Mouse (Mus musculus): ENCODE data around the gene Arcn1. TPM values are rescaled to one million over a fixed set of nuclear protein-coding genes. Genes with fewer than 3 reads are reported as not detected.

Arcn1 gene
- polyA plus RNA-seq, 1 experiment from 2014 or later = 92.8 TPM

DNA sequence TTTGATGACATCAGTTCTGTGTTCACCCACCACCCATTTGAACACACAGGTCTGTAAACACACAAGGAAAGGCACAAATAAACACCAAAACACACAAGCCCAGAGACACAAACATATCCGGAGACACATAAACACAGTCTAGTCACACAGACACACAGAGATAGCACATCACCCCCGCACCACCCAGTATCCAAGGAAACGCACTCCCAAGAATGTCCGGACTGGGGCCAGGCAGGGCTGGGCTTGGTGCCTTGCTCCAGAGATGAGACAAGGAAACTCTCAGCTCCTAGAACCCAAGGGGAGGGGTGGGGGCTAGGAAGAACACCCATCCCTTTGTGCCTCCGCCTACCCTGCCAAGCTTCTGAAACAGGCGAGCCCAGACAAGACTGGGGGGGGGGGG lies 43.4 kb downstream of the Arcn1 start:
- no peak overlapping the region for H3K4me3 ChIP-seq (ENCODE audit: low read depth, low read length)
- no peak overlapping the region for H3K4me2 ChIP-seq (ENCODE audit: low read depth, low read length)
- no peak overlapping the region for H3K27ac ChIP-seq (ENCODE audit: low read length)
- H3K9ac ChIP-seq (ENCODE audit: low read depth, low read length) = no peak overlapping the region
- 62% methylated on average over 6 of the region's 6 CpGs for WGBS (ENCODE audit: insufficient replicate concordance)
- no peaks in the 10 kb centered on the region for H3K9me3 ChIP-seq (replicated peaks; ENCODE audit: control insufficient read depth, low read length)
- H3K27me3 ChIP-seq (ENCODE audit: control insufficient read depth, insufficient read depth, low read depth, low read length) = no peaks in the 10 kb centered on the region; the same call in 1 of the 2 replicates
- ATAC-seq (ENCODE audit: low read depth) = no peak
- H3K36me3 ChIP-seq (ENCODE audit: control insufficient read depth, insufficient read depth) = no peaks in the 10 kb centered on the region
- peaks cover 10% of the 10 kb centered on the region for H3K4me1 ChIP-seq (ENCODE audit: control insufficient read depth, low read depth, low read length)

DNA sequence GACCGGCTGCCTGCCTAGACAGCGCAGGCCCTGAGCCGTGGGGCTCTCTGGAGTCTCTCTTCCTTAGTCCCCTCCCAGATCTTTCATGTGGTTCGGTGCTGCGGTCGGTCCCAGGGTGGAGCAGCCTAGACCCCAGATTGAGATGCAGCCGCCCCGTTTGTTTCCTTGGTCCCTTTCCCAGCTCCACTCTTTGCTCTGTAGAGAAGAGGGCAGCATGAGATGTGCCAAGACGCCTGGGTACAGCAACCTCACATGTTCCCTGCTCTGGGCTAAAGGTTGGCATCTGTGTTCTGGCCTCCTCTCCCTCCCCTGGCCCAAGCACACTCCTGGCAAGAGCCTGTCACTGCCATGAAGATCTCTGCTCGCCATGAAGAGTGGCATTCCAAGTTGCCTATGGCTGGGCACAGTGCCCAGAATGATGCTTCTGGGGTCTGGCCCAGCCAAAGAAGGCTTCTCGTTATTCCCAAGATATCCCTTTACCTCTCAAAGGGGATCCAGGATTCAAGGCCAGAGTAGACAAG lies 44.1 kb downstream of the Arcn1 start:
- Histone ChIP-seq H3K9ac (ENCODE audit: low read depth, low read length) (no peak overlapping the region), H3K4me3 (ENCODE audit: low read depth, low read length) (no peak overlapping the region)
- 58% methylated on average over 11 of the region's 11 CpGs for WGBS (ENCODE audit: insufficient replicate concordance)

DNA sequence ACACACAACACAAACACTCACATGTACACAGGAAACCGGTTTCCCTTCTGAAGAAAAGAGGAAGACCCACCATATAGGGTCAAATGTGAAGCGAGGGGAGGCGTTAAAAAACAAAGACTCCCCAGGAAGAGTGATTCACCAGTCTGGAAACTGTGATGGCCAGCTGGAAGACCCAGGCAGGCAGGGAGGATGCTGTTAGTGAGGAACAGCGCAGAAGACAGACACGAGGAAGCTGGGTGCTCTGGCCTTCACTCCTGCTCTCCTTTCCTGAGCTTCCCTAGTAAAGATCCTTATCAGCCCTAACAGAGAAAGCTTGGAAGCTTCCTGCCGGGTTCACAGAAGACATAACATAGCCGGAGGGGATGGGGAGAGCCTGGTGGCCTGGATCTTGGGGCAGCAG lies 44.6 kb downstream of the Arcn1 start:
- no peak for ATAC-seq (ENCODE audit: low read depth)
- H3K9me3 ChIP-seq (replicated peaks; ENCODE audit: control insufficient read depth, low read length) = no peaks in the 10 kb centered on the region
- no peak overlapping the region for H3K9ac ChIP-seq (ENCODE audit: low read depth, low read length)
- no peaks in the 10 kb centered on the region for H3K36me3 ChIP-seq (ENCODE audit: control insufficient read depth, insufficient read depth)
- H3K4me2 ChIP-seq (ENCODE audit: low read depth, low read length) = no peak overlapping the region
- no peak overlapping the region for H3K4me3 ChIP-seq (ENCODE audit: low read depth, low read length)
- 23% methylated on average over 7 of the region's 7 CpGs for WGBS (ENCODE audit: insufficient replicate concordance)
- H3K27me3 ChIP-seq (ENCODE audit: control insufficient read depth, insufficient read depth, low read depth, low read length) = no peaks in the 10 kb centered on the region; the same call in 1 of the 2 replicates
- H3K4me1 ChIP-seq (ENCODE audit: control insufficient read depth, low read depth, low read length) = peaks cover 10% of the 10 kb centered on the region
- H3K27ac ChIP-seq (ENCODE audit: low read length) = no peak overlapping the region

More for the DNA sequence above, 44.1 kb downstream of the Arcn1 start:
- Histone ChIP-seq H3K9me3 (replicated peaks; ENCODE audit: control insufficient read depth, low read length) (no peaks in the 10 kb centered on the region), H3K27me3 (ENCODE audit: control insufficient read depth, insufficient read depth, low read depth, low read length) (no peaks in the 10 kb centered on the region; the same call in 1 of the 2 replicates), H3K27ac (ENCODE audit: low read length) (no peak overlapping the region), H3K36me3 (ENCODE audit: control insufficient read depth, insufficient read depth) (no peaks in the 10 kb centered on the region), H3K4me1 (ENCODE audit: control insufficient read depth, low read depth, low read length) (peaks cover 10% of the 10 kb centered on the region), H3K4me2 (ENCODE audit: low read depth, low read length) (no peak overlapping the region)
- no peak for ATAC-seq (ENCODE audit: low read depth)

DNA sequence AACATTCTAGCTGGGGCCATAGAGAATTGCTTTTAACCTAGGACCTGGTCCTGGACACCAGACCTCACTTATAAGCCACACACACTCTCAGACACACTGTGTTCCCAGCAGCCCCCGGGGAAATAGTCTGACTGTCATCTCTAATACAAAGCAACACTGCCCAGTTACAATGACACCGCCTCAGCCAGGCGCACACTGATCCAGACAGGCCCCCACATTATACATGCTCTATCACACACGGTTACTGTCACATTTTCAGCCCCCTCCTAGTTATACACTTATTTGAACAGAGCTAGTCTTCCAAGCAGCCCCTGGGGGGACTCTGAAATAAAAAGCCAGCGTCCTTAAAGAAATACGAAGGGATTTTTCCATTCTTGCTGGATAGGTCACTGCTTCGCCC lies 45.1 kb downstream of the Arcn1 start:
- no peaks in the 10 kb centered on the region; the same call in 1 of the 2 replicates for H3K27me3 ChIP-seq (ENCODE audit: control insufficient read depth, insufficient read depth, low read depth, low read length)
- no peaks in the 10 kb centered on the region for H3K36me3 ChIP-seq (ENCODE audit: control insufficient read depth, insufficient read depth)
- ATAC-seq (ENCODE audit: low read depth) = no peak
- no peak overlapping the region for H3K27ac ChIP-seq (ENCODE audit: low read length)
- H3K4me1 ChIP-seq (ENCODE audit: control insufficient read depth, low read depth, low read length) = peaks cover 10% of the 10 kb centered on the region
- WGBS (ENCODE audit: insufficient replicate concordance) = 55% methylated on average over 7 of the region's 7 CpGs
- no peak overlapping the region for H3K9ac ChIP-seq (ENCODE audit: low read depth, low read length)
- no peaks in the 10 kb centered on the region for H3K9me3 ChIP-seq (replicated peaks; ENCODE audit: control insufficient read depth, low read length)
- H3K4me3 ChIP-seq (ENCODE audit: low read depth, low read length) = no peak overlapping the region
- H3K4me2 ChIP-seq (ENCODE audit: low read depth, low read length) = no peak overlapping the region

DNA sequence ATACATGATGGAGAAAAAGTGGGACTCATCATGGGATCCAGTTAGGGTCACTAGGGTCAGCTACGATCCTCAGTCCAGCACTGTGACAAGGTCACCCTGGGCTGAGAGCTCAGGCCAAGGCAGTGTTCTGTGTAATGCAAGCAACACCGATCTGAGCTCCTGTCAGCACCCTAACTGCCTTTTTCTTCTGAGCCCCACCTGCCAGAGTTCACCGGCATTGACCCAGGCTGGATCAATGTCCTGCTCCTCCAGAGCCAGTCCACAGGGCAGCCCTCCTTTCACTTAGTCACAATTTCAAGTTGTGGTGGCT lies 45.8 kb downstream of the Arcn1 start:
- Histone ChIP-seq H3K27ac (ENCODE audit: low read length) (no peak overlapping the region), H3K4me3 (ENCODE audit: low read depth, low read length) (no peak overlapping the region), H3K4me2 (ENCODE audit: low read depth, low read length) (no peak overlapping the region), H3K36me3 (ENCODE audit: control insufficient read depth, insufficient read depth) (no peaks in the 10 kb centered on the region), H3K27me3 (ENCODE audit: control insufficient read depth, insufficient read depth, low read depth, low read length) (no peaks in the 10 kb centered on the region; the same call in 1 of the 2 replicates), H3K9ac (ENCODE audit: low read depth, low read length) (no peak overlapping the region), H3K4me1 (ENCODE audit: control insufficient read depth, low read depth, low read length) (peaks cover 10% of the 10 kb centered on the region), H3K9me3 (replicated peaks; ENCODE audit: control insufficient read depth, low read length) (no peaks in the 10 kb centered on the region)
- no peak for ATAC-seq (ENCODE audit: low read depth)
- 56% methylated on average over 3 of the region's 3 CpGs for WGBS (ENCODE audit: insufficient replicate concordance)

DNA sequence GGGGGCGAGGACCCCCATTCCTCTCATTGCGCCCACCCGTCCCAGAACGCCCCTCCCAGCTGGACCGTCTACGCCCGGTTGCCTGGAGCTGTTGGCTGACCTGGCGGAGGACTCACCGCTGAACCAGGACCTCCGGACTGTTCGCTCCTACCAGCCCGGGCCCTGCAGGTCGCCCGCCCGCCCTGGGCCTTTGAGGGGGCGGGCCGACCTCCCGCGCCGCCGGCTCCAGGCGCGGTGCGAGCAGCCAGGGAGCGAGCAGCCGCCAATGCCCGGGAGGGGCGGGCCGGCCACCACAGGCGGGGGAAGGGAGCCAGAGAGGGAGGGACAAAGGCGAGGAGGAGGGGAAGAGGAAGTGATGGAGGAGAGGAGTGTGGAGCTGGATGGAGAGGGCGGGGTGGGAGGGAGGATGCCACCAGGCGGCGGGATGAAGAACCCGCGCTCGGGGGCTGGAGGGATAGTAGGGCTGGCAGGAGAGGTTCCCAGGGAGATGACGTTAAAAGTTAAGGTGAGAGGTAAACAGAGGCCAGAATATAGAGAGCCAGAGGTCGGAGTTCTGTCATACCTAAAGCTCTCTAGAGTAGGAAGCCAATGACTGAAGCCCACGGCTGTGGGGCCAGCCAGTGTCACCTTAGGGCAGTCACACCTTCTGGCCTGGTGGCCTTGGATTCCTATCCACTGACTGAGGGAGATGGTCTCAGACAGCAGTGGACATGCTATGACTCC lies 46.3 kb downstream of the Arcn1 start:
- peak; percentile 82 for ATAC-seq (ENCODE audit: low read depth)
- peaks cover 10% of the 10 kb centered on the region for H3K4me1 ChIP-seq (ENCODE audit: control insufficient read depth, low read depth, low read length)
- H3K27ac ChIP-seq (ENCODE audit: low read length) = no peak overlapping the region
- no peaks in the 10 kb centered on the region for H3K9me3 ChIP-seq (replicated peaks; ENCODE audit: control insufficient read depth, low read length)
- H3K9ac ChIP-seq (ENCODE audit: low read depth, low read length) = peak overlapping the region; percentile 48
- under 1% methylated on average over 40 of the region's 40 CpGs for WGBS (ENCODE audit: insufficient replicate concordance)
- H3K4me3 ChIP-seq (ENCODE audit: low read depth, low read length) = peak overlapping the region; percentile 57
- H3K36me3 ChIP-seq (ENCODE audit: control insufficient read depth, insufficient read depth) = no peaks in the 10 kb centered on the region
- H3K27me3 ChIP-seq (ENCODE audit: control insufficient read depth, insufficient read depth, low read depth, low read length) = no peaks in the 10 kb centered on the region; the same call in 1 of the 2 replicates
- H3K4me2 ChIP-seq (ENCODE audit: low read depth, low read length) = peak overlapping the region; percentile 71

DNA sequence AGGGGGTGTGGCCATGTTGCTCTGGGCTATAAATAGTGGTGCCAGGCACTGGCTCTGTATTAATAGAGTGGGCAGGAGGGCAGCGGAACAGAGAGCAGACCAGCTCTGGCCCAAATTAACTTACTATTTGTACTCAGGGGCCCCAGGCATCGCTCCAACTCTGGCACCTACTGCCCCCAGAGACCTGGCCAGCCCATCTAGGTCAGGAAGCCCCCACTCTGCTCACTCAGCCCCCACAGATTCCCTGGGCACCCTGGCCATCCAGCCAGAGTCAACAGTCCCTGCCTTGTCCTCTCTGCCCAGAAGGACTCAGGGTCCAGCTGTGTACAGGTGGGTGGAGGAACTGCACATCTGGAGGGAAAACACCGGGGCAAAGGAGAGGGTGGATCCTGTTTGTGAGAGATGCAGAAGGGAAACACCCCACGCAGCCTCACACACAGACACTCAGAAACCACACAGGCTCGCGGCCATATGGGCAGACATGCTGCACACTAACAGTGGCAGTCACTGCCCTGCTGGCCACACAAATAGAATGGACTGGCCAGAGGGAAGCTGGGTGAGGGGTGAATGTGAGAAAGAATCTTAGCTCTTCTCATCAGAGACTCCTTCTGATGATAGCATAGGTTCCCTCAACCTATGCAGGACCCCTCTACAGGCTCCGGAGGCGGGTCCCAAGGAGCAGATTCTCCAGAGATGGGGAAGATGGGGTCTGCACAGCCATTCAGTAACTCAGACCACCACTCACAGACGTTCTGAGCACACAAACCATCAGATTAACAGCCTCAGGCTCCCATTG lies 47.1 kb downstream of the Arcn1 start:
- WGBS (ENCODE audit: insufficient replicate concordance) = 19% methylated on average over 9 of the region's 9 CpGs
- ATAC-seq (ENCODE audit: low read depth) = no peak
- Histone ChIP-seq H3K27me3 (ENCODE audit: control insufficient read depth, insufficient read depth, low read depth, low read length) (no peaks in the 10 kb centered on the region; the same call in 1 of the 2 replicates), H3K9ac (ENCODE audit: low read depth, low read length) (peak overlapping the region; percentile 48), H3K4me1 (ENCODE audit: control insufficient read depth, low read depth, low read length) (peaks cover 10% of the 10 kb centered on the region), H3K4me2 (ENCODE audit: low read depth, low read length) (peak overlapping the region; percentile 71), H3K4me3 (ENCODE audit: low read depth, low read length) (peak overlapping the region; percentile 57), H3K9me3 (replicated peaks; ENCODE audit: control insufficient read depth, low read length) (no peaks in the 10 kb centered on the region), H3K27ac (ENCODE audit: low read length) (no peak overlapping the region), H3K36me3 (ENCODE audit: control insufficient read depth, insufficient read depth) (no peaks in the 10 kb centered on the region)

DNA sequence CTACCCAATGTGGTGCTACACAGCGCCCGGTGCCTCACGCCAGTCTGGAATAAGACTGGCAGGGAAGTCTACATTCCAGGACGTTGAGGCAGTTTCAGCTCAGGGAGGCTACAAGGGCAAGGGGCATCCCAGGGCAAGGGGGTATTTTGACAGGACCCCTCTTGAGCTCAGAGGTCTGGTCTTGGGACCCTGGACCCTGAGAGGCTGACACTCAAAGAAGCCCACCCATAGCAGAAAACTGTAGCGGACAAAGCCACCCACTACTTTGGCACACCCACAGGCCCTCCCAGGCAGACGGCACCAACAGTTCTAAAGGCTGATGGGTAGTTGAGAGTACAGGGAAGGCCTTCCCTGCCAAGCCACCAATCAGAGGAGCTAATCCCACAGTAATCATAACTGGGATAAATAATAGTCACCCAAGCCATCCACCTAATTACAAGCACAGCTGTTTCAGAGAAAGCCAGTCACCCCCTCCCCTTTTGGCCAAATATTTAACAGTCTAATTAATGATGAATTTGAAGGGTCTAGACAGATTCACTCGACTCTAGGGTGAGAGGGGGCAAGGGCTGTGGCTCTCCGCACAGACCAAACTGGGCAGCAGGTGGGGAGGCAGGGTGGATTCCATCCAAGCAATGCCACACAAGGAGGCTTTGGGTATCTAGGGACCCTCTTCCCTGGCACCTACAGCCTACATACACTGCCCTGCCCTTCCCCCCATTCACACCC lies 47.9 kb downstream of the Arcn1 start:
- no peaks in the 10 kb centered on the region for H3K36me3 ChIP-seq (ENCODE audit: control insufficient read depth, insufficient read depth)
- no peaks in the 10 kb centered on the region; the same call in 1 of the 2 replicates for H3K27me3 ChIP-seq (ENCODE audit: control insufficient read depth, insufficient read depth, low read depth, low read length)
- no peak for ATAC-seq (ENCODE audit: low read depth)
- no peaks in the 10 kb centered on the region for H3K9me3 ChIP-seq (replicated peaks; ENCODE audit: control insufficient read depth, low read length)
- H3K4me3 ChIP-seq (ENCODE audit: low read depth, low read length) = no peak overlapping the region
- no peak overlapping the region for H3K4me2 ChIP-seq (ENCODE audit: low read depth, low read length)
- peaks cover 10% of the 10 kb centered on the region for H3K4me1 ChIP-seq (ENCODE audit: control insufficient read depth, low read depth, low read length)
- no peak overlapping the region for H3K27ac ChIP-seq (ENCODE audit: low read length)
- H3K9ac ChIP-seq (ENCODE audit: low read depth, low read length) = no peak overlapping the region
- WGBS (ENCODE audit: insufficient replicate concordance) = 74% methylated on average over 8 of the region's 8 CpGs

All from liver, embryonic 16.5 days (tissue).